Mouse (Mus musculus): Measurements from ENCODE around the gene Gm45808. TPM values are rescaled to one million over a fixed set of nuclear protein-coding genes. Genes with fewer than 3 reads are reported as not detected.
A peak's percentile ranks its signal among the peaks of the same experiment; 100 is the strongest.

The Gm45808 gene
- polyA plus RNA-seq, 1 experiment from 2014 or later: not detected

GRCm38 (mm10) chr7:45435038-45435437 is 51.6 kb downstream of the Gm45808 start:
- Histone ChIP-seq H3K9me3 (ENCODE audit: control insufficient read depth, low read length) (no peaks in the 10 kb centered on the region), H3K4me1 (ENCODE audit: control insufficient read depth, insufficient read depth, low read length) (peaks cover 31% of the 10 kb centered on the region), H3K4me2 (peak overlapping the region; percentile 91), H3K9ac (ENCODE audit: low read length) (peak overlapping the region; percentile 80), H3K27me3 (ENCODE audit: control insufficient read depth, insufficient read depth, low read length) (no peaks in the 10 kb centered on the region), H3K27ac (ENCODE audit: low read depth, low read length) (no peak overlapping the region), H3K4me3 (ENCODE audit: low read depth, low read length) (peak overlapping the region; percentile 59), H3K36me3 (ENCODE audit: control insufficient read depth, insufficient read depth, low read length) (no peaks in the 10 kb centered on the region)
- WGBS: 5% methylated on average over 16 of the region's 16 CpGs
- DNase-seq (ENCODE audit: low spot score, missing footprints) (no peak), ATAC-seq (ENCODE audit: low FRiP score) (peak; percentile 39; the same call in 1 of the 2 replicates)

GRCm38 (mm10) chr7:45434203-45435015 is 52.2 kb downstream of the Gm45808 start, which contains the start of gene Gys1:
Gene Gys1 (plus strand): TSS chr7:45434844.
- peak; percentile 100 for DNase-seq (ENCODE audit: low spot score, missing footprints)
- peak; percentile 97 for ATAC-seq (ENCODE audit: low FRiP score)
- Histone ChIP-seq H3K27me3 (ENCODE audit: control insufficient read depth, insufficient read depth, low read length) (no peaks in the 10 kb centered on the region), H3K4me3 (ENCODE audit: low read depth, low read length) (peak within 1 kb of the TSS; percentile 59), H3K9me3 (ENCODE audit: control insufficient read depth, low read length) (no peaks in the 10 kb centered on the region), H3K4me1 (ENCODE audit: control insufficient read depth, insufficient read depth, low read length) (peaks cover 31% of the 10 kb centered on the region), H3K36me3 (ENCODE audit: control insufficient read depth, insufficient read depth, low read length) (peaks cover under 1% of the 10 kb centered on the region; the same call in 1 of the 2 replicates), H3K4me2 (peak within 1 kb of the TSS; percentile 91), H3K27ac (ENCODE audit: low read depth, low read length) (peak within 1 kb of the TSS; percentile 41), H3K9ac (ENCODE audit: low read length) (peak within 1 kb of the TSS; percentile 80)
- WGBS: under 1% methylated on average over 45 of the region's 45 CpGs

- Histone ChIP-seq H3K4me3 (ENCODE audit: low read depth, low read length) (peak overlapping the region; percentile 59), H3K36me3 (ENCODE audit: control insufficient read depth, insufficient read depth, low read length) (peaks cover 4% of the 10 kb centered on the region; the same call in 1 of the 2 replicates), H3K4me1 (ENCODE audit: control insufficient read depth, insufficient read depth, low read length) (peaks cover 31% of the 10 kb centered on the region), H3K4me2 (peak overlapping the region; percentile 91), H3K9me3 (ENCODE audit: control insufficient read depth, low read length) (no peaks in the 10 kb centered on the region), H3K27me3 (ENCODE audit: control insufficient read depth, insufficient read depth, low read length) (no peaks in the 10 kb centered on the region), H3K9ac (ENCODE audit: low read length) (peak overlapping the region; percentile 74), H3K27ac (ENCODE audit: low read depth, low read length) (no peak overlapping the region)
- DNase-seq (ENCODE audit: low spot score, missing footprints): no peak
- ATAC-seq (ENCODE audit: low FRiP score): no peak
- 2% methylated on average over 7 of the region's 7 CpGs for WGBS
Measured at GRCm38 (mm10) chr7:45433835-45434202, 52.8 kb downstream of the Gm45808 start.

- H3K9me3 ChIP-seq (ENCODE audit: control insufficient read depth, low read length): no peaks in the 10 kb centered on the region
- peaks cover 31% of the 10 kb centered on the region for H3K36me3 ChIP-seq (ENCODE audit: control insufficient read depth, insufficient read depth, low read length)
- peak; percentile 47 for DNase-seq (ENCODE audit: low spot score, missing footprints)
- H3K27me3 ChIP-seq (ENCODE audit: control insufficient read depth, insufficient read depth, low read length): no peaks in the 10 kb centered on the region
- no peak overlapping the region for H3K9ac ChIP-seq (ENCODE audit: low read length)
- no peak overlapping the region for H3K27ac ChIP-seq (ENCODE audit: low read depth, low read length)
- H3K4me3 ChIP-seq (ENCODE audit: low read depth, low read length): no peak overlapping the region
- H3K4me2 ChIP-seq: no peak overlapping the region
- WGBS: 94% methylated on average over 8 of the region's 8 CpGs
- H3K4me1 ChIP-seq (ENCODE audit: control insufficient read depth, insufficient read depth, low read length): no peaks in the 10 kb centered on the region
- ATAC-seq (ENCODE audit: low FRiP score): no peak
Measured at GRCm38 (mm10) chr7:45426556-45426955, 60.1 kb downstream of the Gm45808 start.

- WGBS: 87% methylated on average over 14 of the region's 14 CpGs
- Histone ChIP-seq H3K36me3 (ENCODE audit: control insufficient read depth, insufficient read depth, low read length) (peaks cover 30% of the 10 kb centered on the region), H3K4me3 (ENCODE audit: low read depth, low read length) (no peak overlapping the region), H3K9me3 (ENCODE audit: control insufficient read depth, low read length) (no peaks in the 10 kb centered on the region), H3K4me2 (no peak overlapping the region), H3K27ac (ENCODE audit: low read depth, low read length) (no peak overlapping the region), H3K4me1 (ENCODE audit: control insufficient read depth, insufficient read depth, low read length) (no peaks in the 10 kb centered on the region), H3K9ac (ENCODE audit: low read length) (no peak overlapping the region), H3K27me3 (ENCODE audit: control insufficient read depth, insufficient read depth, low read length) (peaks cover 41% of the 10 kb centered on the region)
- DNase-seq (ENCODE audit: low spot score, missing footprints): peak; percentile 65
- no peak for ATAC-seq (ENCODE audit: low FRiP score)
Measured at GRCm38 (mm10) chr7:45421194-45421593, 65.4 kb downstream of the Gm45808 start.

GRCm38 (mm10) chr7:45420615-45420919 is 66.0 kb downstream of the Gm45808 start, which contains the start of gene Lhb:
Gene Lhb (plus strand): TSS chr7:45420820.
- WGBS: 58% methylated on average over 6 of the region's 6 CpGs
- Histone ChIP-seq H3K4me1 (ENCODE audit: control insufficient read depth, insufficient read depth, low read length) (no peaks in the 10 kb centered on the region), H3K27me3 (ENCODE audit: control insufficient read depth, insufficient read depth, low read length) (peaks cover 48% of the 10 kb centered on the region)

GRCm38 (mm10) chr7:45419859-45420614 is 66.6 kb downstream of the Gm45808 start:
- 13% methylated on average over 27 of the region's 27 CpGs for WGBS
- Histone ChIP-seq H3K4me2 (no peak overlapping the region), H3K27me3 (ENCODE audit: control insufficient read depth, insufficient read depth, low read length) (peaks cover 53% of the 10 kb centered on the region), H3K9me3 (ENCODE audit: control insufficient read depth, low read length) (no peaks in the 10 kb centered on the region), H3K4me1 (ENCODE audit: control insufficient read depth, insufficient read depth, low read length) (no peaks in the 10 kb centered on the region), H3K4me3 (ENCODE audit: low read depth, low read length) (no peak overlapping the region), H3K27ac (ENCODE audit: low read depth, low read length) (no peak overlapping the region), H3K9ac (ENCODE audit: low read length) (no peak overlapping the region), H3K36me3 (ENCODE audit: control insufficient read depth, insufficient read depth, low read length) (peaks cover 29% of the 10 kb centered on the region)
- ATAC-seq (ENCODE audit: low FRiP score) (no peak), DNase-seq (ENCODE audit: low spot score, missing footprints) (peak; percentile 83)

More at GRCm38 (mm10) chr7:45420615-45420919, 66.0 kb downstream of the Gm45808 start, which contains the start of gene Lhb:
- no peaks in the 10 kb centered on the region for H3K9me3 ChIP-seq (ENCODE audit: control insufficient read depth, low read length)
- no peak within 1 kb of the TSS for H3K4me2 ChIP-seq
- H3K9ac ChIP-seq (ENCODE audit: low read length): no peak within 1 kb of the TSS
- peaks cover 30% of the 10 kb centered on the region for H3K36me3 ChIP-seq (ENCODE audit: control insufficient read depth, insufficient read depth, low read length)
- no peak within 1 kb of the TSS for H3K4me3 ChIP-seq (ENCODE audit: low read depth, low read length)
- no peak for ATAC-seq (ENCODE audit: low FRiP score)
- H3K27ac ChIP-seq (ENCODE audit: low read depth, low read length): no peak within 1 kb of the TSS
- no peak for DNase-seq (ENCODE audit: low spot score, missing footprints)

- H3K27me3 ChIP-seq (ENCODE audit: control insufficient read depth, insufficient read depth, low read length): peaks cover 73% of the 10 kb centered on the region
- no peak for ATAC-seq (ENCODE audit: low FRiP score)
- peak; percentile 85 for DNase-seq (ENCODE audit: low spot score, missing footprints)
- H3K9me3 ChIP-seq (ENCODE audit: control insufficient read depth, low read length): no peaks in the 10 kb centered on the region
- H3K4me1 ChIP-seq (ENCODE audit: control insufficient read depth, insufficient read depth, low read length): peaks cover 4% of the 10 kb centered on the region
- no peak overlapping the region for H3K27ac ChIP-seq (ENCODE audit: low read depth, low read length)
- H3K4me3 ChIP-seq (ENCODE audit: low read depth, low read length): no peak overlapping the region
- WGBS: 12% methylated on average over 13 of the region's 13 CpGs
- H3K9ac ChIP-seq (ENCODE audit: low read length): no peak overlapping the region
- peaks cover 16% of the 10 kb centered on the region for H3K36me3 ChIP-seq (ENCODE audit: control insufficient read depth, insufficient read depth, low read length)
- no peak overlapping the region for H3K4me2 ChIP-seq
Measured at GRCm38 (mm10) chr7:45417962-45418492, 68.6 kb downstream of the Gm45808 start.
